Mouse (Mus musculus) small intestine, adult 2 months (tissue): Measurements from ENCODE around the gene Dpf2. TPM values are rescaled to one million over a fixed set of nuclear protein-coding genes. Genes with fewer than 3 reads are reported as not detected.

Source experiments
- H3K27ac ChIP-seq: fragments of 200-500 bp; 2 replicates; pipeline ENCODE4 v1.5.1; 2012; ENCODE audit warnings: low read depth, low read length, control low read depth, inconsistent platforms; ENCODE audit not compliant: insufficient read depth
- H3K27me3 ChIP-seq: fragments of 200-500 bp; 2 replicates; pipeline ENCODE4 v1.6.1; 2012; ENCODE audit warnings: mild to moderate bottlenecking, moderate library complexity, low read length, inconsistent platforms; ENCODE audit not compliant: control insufficient read depth, insufficient read depth
- H3K36me3 ChIP-seq: fragments of 200-500 bp; 2 replicates; pipeline ENCODE4 v1.6.1; 2012; ENCODE audit warnings: mild to moderate bottlenecking, low read length, control low read depth, inconsistent platforms; ENCODE audit not compliant: control insufficient read depth, insufficient read depth
- H3K4me1 ChIP-seq: fragments of 200-500 bp; 2 replicates; pipeline ENCODE4 v1.6.1; 2012; ENCODE audit warnings: low read length, inconsistent platforms, mixed read lengths; ENCODE audit not compliant: control insufficient read depth, insufficient read depth, insufficient read length
- H3K4me3 ChIP-seq: fragments of 200-500 bp; 2 replicates; pipeline ENCODE4 v1.5.1; 2012; ENCODE audit warnings: low read depth, mild to moderate bottlenecking, control low read depth, inconsistent platforms, low read length, moderate library complexity
- CTCF ChIP-seq: fragments of 200-500 bp; IDR thresholded peaks from 2 replicates; pipeline ENCODE4 v1.5.1; 2012; ENCODE audit warnings: low read depth, mild to moderate bottlenecking, control low read depth, inconsistent platforms, low read length, moderate library complexity, mixed read lengths; ENCODE audit not compliant: insufficient replicate concordance, insufficient read length; ENCODE audit errors: extremely low read depth
- POLR2A ChIP-seq: fragments of 200-500 bp; IDR thresholded peaks from 2 replicates; pipeline ENCODE4 v1.6.1; 2012; ENCODE audit warnings: low read depth, mild to moderate bottlenecking, control low read depth, inconsistent platforms, low read length, moderate library complexity
- WGBS: fragments of 180-500 bp; shearing (Covaris S2); methylation state at CpG from one replicate; pipeline ENCODE4 v1.1.7; 2018; 5-methylcytosine and 5-hydroxymethylcytosine counted together
- polyA plus RNA-seq: library from polyadenylated mRNA; depleted of rRNA; stranded (reverse); fragments of >200 nt; gene quantifications from 2 replicates; pipeline ENCODE4 v1.2.3, GENCODE M21; 2012

Gene Dpf2
- polyA plus RNA-seq, 1 experiment = 64.3 TPM

DNA sequence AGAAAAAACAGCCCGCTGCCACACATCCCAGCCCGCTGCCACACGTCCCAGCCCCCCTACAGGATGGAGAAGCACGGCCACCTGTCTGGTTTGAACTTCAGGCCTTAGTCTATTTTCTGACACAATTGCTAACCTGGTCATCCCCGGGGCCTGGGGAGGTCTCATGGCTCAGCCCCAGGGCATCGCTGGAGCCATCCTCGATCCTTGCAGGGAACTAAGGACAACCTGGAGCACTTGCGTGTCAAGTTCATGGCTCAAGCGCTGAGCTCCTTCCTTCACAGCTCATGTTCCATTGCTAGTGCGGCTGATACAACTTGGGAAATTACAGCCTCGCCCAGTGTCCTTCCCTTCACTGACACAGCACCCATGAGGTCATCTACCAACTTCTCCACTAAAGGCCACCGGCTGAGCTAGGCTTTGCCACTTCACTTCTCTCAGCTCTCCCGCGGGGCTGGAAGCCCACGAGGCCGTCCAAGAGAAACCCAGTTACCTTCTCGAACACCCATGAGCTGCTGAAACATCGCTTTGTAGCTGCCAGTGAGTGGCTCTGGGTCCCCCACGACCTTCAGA lies 40.5 kb upstream of the Dpf2 start:
- TF ChIP-seq POLR2A (no peak), CTCF (no peak)
- Histone ChIP-seq H3K36me3 (peaks cover 12% of the 10 kb centered on the region), H3K27ac (peak overlapping the region; percentile 92), H3K4me1 (peaks cover 31% of the 10 kb centered on the region), H3K4me3 (no peak overlapping the region), H3K27me3 (no peaks in the 10 kb centered on the region)
- WGBS = 93% methylated on average over 19 of the region's 19 CpGs

DNA sequence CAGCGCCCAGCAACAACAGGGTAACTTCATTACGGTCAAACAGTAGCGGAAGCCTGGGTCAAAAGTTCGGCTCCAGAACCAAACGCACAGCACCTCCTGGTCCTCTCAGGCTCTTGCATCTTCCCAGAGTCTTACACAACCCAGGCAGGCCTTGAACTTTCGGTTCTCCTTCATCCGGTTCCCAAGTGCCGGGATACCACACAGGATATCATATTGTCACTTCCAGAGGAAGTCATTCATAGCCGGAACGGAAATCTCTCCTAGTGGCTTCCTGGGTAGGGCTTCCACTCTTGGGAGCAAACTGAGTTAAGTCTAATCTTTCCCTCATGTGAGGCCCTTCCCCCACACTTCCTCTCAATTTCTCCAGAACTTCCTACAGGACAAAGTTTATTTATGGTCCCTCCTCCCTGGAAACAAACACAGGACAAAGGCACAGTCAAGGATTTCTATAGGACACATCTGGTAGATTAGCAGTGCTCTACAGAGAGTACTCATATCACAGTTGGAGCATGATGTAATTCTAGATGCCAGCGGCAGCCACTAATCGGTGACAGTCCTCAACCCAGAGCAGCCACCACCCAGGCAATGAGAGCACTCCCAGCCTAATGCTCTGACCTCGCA lies 39.4 kb upstream of the Dpf2 start:
- TF ChIP-seq CTCF (no peak), POLR2A (no peak)
- peaks cover 31% of the 10 kb centered on the region for H3K4me1 ChIP-seq
- peak overlapping the region; percentile 92 for H3K27ac ChIP-seq
- H3K27me3 ChIP-seq = no peaks in the 10 kb centered on the region
- WGBS = 60% methylated on average over 13 of the region's 13 CpGs
- H3K4me3 ChIP-seq = peak overlapping the region; percentile 10
- H3K36me3 ChIP-seq = peaks cover 15% of the 10 kb centered on the region

DNA sequence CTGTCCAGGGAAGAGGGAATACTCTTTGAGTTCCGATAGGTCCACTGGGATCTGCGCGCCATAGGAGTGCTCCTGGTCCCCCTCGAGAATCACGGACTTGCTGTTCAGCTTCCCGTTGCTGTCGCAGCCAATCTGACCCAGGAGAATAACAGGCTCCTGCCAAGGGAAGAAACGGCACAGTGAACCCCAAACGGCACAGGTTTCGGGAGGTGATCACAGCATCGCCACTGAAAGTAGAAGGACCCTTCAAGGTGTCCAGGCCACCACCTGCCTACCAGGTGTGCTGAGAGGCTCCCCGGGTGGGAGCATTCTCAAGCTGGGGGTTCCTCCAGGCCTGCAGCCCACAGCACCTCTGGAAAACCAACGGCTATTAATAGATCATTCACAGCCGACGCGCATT lies 38.8 kb upstream of the Dpf2 start:
- H3K4me3 ChIP-seq = peak overlapping the region; percentile 10
- no peaks in the 10 kb centered on the region for H3K27me3 ChIP-seq
- WGBS = 88% methylated on average over 16 of the region's 16 CpGs
- TF ChIP-seq POLR2A (no peak), CTCF (no peak)
- peak overlapping the region; percentile 66 for H3K27ac ChIP-seq
- peaks cover 32% of the 10 kb centered on the region for H3K4me1 ChIP-seq
- peaks cover 17% of the 10 kb centered on the region for H3K36me3 ChIP-seq

DNA sequence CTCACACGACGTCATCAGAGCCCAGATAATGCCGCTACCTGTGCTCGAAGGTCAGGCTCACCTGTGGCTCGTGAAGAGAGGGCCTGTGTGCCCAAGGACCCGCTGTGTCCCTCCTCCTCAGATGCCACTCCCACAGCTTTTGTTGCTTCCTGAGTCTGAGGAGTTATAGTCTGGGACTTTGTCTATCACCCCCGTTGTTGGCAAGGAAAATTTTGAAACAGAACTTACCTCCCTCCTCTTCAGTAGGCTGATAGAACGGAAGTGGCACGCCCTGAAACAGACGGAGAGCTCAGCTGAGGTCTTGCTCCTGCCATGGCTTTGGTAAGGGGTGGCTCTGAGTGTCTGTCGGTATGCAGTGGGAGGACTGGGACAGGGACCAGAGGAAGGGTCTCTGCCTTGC lies 37.4 kb upstream of the Dpf2 start:
- Histone ChIP-seq H3K4me3 (no peak overlapping the region), H3K4me1 (peaks cover 41% of the 10 kb centered on the region), H3K27me3 (no peaks in the 10 kb centered on the region), H3K27ac (no peak overlapping the region), H3K36me3 (peaks cover 19% of the 10 kb centered on the region)
- TF ChIP-seq CTCF = no peak
- no peak for TF ChIP-seq POLR2A
- WGBS = 81% methylated on average over 11 of the region's 11 CpGs

DNA sequence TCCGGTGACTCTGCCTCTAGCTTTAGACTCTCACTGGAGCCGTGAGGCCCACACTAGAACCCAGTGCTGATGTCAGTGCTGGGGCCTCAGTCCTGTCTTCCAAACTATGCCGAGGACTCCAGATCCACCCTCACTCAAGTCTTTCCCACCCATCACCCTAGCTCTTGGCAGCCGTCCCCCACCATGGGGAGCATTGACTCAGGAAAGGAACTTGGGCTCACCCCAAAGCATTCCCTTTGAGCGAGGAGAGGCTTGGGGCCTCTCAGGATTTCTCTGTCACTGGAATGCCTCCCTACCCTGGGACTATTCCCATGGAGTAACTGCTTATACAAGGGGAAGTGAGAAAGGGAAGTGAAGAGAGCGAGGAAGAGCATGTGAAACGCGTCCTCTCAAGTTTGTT lies 33.1 kb upstream of the Dpf2 start:
- H3K36me3 ChIP-seq = peaks cover 27% of the 10 kb centered on the region
- whole genome bisulfite sequencing = 60% methylated on average over 8 of the region's 8 CpGs
- TF ChIP-seq POLR2A = no peak
- TF ChIP-seq CTCF = no peak
- no peaks in the 10 kb centered on the region for H3K27me3 ChIP-seq
- H3K4me3 ChIP-seq = no peak overlapping the region
- H3K27ac ChIP-seq = peak overlapping the region; percentile 91
- H3K4me1 ChIP-seq = peaks cover 21% of the 10 kb centered on the region

DNA sequence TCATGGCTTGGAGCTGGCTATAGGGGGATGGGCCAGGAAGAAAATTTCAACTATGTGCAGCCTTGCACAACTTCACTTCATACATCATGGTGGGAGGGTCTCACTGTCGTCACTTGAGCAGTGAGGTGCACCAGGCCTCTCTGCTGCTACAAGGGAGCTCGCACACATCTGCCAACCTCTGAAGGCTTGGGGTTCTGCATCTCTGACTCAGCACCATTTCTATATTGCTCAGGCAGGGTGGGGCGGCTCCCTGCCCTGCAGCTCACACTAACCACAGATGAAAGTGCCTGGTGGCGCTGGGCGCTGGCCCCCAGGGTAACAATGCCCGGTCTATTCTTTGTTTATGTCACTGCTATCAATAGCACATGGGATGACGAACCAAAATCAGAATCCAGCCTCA lies 32.2 kb upstream of the Dpf2 start:
- H3K36me3 ChIP-seq = peaks cover 23% of the 10 kb centered on the region

DNA sequence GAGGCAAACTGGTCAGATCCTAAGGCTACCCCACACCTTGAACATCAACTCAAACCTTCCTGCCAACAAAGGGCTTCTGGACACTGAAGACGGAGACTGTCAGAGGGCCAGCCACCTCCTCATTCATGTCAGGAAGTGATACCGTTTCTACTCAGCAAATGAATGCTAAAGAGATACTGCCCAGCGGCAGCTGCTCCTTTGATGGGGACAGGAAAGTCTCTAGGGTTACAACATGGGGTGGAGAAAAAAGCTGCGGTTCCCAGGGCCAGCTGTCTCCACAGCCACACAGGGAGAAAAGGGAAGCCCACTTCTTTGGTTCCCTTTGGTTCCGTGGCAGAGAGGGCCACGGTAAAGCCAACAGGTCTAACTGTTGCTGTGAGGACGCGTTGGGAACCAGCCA lies 31.3 kb upstream of the Dpf2 start:
- H3K4me1 ChIP-seq = peaks cover 33% of the 10 kb centered on the region
- peaks cover 22% of the 10 kb centered on the region for H3K36me3 ChIP-seq
- no peak overlapping the region for H3K4me3 ChIP-seq
- WGBS = 70% methylated on average over 8 of the region's 8 CpGs
- no peaks in the 10 kb centered on the region for H3K27me3 ChIP-seq
- H3K27ac ChIP-seq = no peak overlapping the region
- TF ChIP-seq POLR2A (no peak), CTCF (no peak)

More for the DNA sequence above, 32.2 kb upstream of the Dpf2 start:
- Histone ChIP-seq H3K4me3 (no peak overlapping the region), H3K4me1 (peaks cover 27% of the 10 kb centered on the region), H3K27ac (peak overlapping the region; percentile 91), H3K27me3 (no peaks in the 10 kb centered on the region)
- WGBS = 66% methylated on average over 7 of the region's 7 CpGs
- TF ChIP-seq CTCF = no peak
- no peak for TF ChIP-seq POLR2A
